Mouse (Mus musculus) urinary bladder, postnatal 4 days (tissue): Measurements from ENCODE around the gene Gtf3a.

Experiments
- DNase-seq, 2 experiments: peaks; one replicate each; pipeline ENCODE4 v3.0.0; 2021 to 2022; ENCODE audit warnings: low spot score in 2 of 2

Gene Gtf3a

GRCm38 (mm10) chr5:146981376-146981775, 32.9 kb downstream of the Gtf3a start:
- DNase-seq = no peak

- DNase-seq = no peak
These were observed 34.8 kb downstream of the Gtf3a start for GRCm38 (mm10) chr5:146983216-146983615.

GRCm38 (mm10) chr5:146985725-146986433, 37.4 kb downstream of the Gtf3a start:
- DNase-seq = no peak

- DNase-seq = no peak
These were observed 39.1 kb downstream of the Gtf3a start for GRCm38 (mm10) chr5:146987588-146987987.

GRCm38 (mm10) chr5:146989051-146989450, 40.6 kb downstream of the Gtf3a start:
- no peak for DNase-seq

GRCm38 (mm10) chr5:146993509-146993908, 45.1 kb downstream of the Gtf3a start:
- no peak for DNase-seq

- DNase-seq = no peak
These were observed 46.5 kb downstream of the Gtf3a start for GRCm38 (mm10) chr5:146994973-146995372.

GRCm38 (mm10) chr5:146996812-146997211, 48.4 kb downstream of the Gtf3a start:
- DNase-seq = no peak

- DNase-seq = no peak
These were observed 50.3 kb downstream of the Gtf3a start for GRCm38 (mm10) chr5:146998802-146999201.

- DNase-seq = no peak
These were observed 52.9 kb downstream of the Gtf3a start for GRCm38 (mm10) chr5:147001312-147001711.

GRCm38 (mm10) chr5:147003303-147003702, 54.8 kb downstream of the Gtf3a start:
- DNase-seq = no peak
